Mouse (Mus musculus) megakaryocyte-erythroid progenitor cell, adult 5 weeks (primary cell): Measurements from ENCODE around the gene Enkur. TPM values are rescaled to one million over a fixed set of nuclear protein-coding genes. Genes with fewer than 3 reads are reported as not detected.

Experiments
- polyA plus RNA-seq: library from polyadenylated mRNA; stranded (reverse); fragments of >175 nt; gene quantifications from 2 replicates; pipeline ENCODE4 v1.2.3, GENCODE M21; 2012

The Enkur gene
- polyA plus RNA-seq, result 0.14 and 0.23 TPM in 2 replicates

DNA sequence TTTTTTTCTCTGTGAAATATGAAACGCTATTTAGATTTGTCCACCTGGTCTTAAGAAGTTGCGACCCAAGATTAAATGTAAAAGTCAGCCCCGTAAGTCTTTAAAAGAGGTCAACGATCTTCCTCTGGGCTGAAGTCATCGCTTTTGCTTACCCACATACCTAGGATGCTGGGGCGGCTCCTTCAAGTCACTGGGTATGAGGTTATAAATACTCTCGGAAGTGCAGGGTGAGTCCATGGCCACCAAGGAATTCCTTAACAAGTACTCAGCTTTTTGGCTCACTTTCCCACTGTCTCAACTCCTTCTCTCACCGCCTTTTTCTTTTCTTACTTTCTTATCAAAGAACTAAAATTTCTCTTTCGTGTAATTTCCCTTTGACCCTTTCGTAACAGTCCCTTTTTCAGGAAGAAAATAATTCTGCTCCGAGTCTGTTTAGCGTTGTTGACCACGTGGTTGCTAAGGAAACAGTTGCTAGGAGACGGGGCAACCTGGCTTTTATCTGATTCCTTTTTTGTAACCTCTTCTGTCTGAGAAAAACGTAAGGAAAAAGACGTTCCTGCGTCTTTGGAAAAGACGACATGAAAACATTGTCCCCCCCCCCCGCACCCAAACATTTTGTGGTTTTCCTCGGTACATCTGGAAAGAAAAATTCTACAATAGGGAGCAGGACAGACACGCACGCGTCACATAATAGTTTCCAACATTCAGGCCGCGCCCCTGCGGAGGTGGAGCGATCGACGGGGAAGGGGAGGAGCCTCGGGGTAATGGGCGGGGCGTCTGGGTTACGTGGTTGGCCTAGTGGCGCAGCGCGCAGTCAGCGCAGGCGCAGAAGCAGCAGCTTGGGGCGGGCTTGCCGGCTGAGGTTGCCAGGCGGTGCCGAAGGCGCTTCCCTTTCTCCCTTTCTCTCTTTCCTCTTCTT is at the start of gene Enkur, which contains the start of gene Thnsl1:
Gene Enkur, minus strand, starts transcription at position 454 of the 919 bp plus-strand sequence.
Gene Thnsl1, plus strand, starts transcription at position 813 of the 919 bp plus-strand sequence.

Other genes with a start within 250 kb of the Enkur start
- 19.0 and 20.7 TPM in 2 replicates for gene Arhgap21, start 236.5 kb downstream of the Enkur start, polyA plus RNA-seq
- 0.54 and 0.56 TPM in 2 replicates for gene Thnsl1, start 359 bp upstream of the Enkur start, polyA plus RNA-seq
- gene Gpr158, start 162.2 kb upstream of the Enkur start, polyA plus RNA-seq, result not detected in 2 replicates